Mouse (Mus musculus) lung, postnatal 0 days (tissue): ENCODE data around the gene Med12l. TPM values are rescaled to one million over a fixed set of nuclear protein-coding genes. Genes with fewer than 3 reads are reported as not detected.
"Not testable (repeated sequence)": the region's sequence is repeated elsewhere in the genome, so short reads cannot be mapped to it uniquely, and the experiment has no call there.

ENCODE experiments used
- ATAC-seq: fragments of 200-750 bp; cut with Nextera tagmentation; 2 replicates; pipeline ENCODE4 v1.8.0; 2017; ENCODE audit warnings: moderate library complexity
- DNase-seq: peaks from one replicate; pipeline ENCODE4 v3.0.0-alpha.2; 2016; ENCODE audit warnings: low spot score
- H3K27ac ChIP-seq: fragments of 300-500 bp; sonication (generic); 2 replicates; pipeline ENCODE4 v1.5.1; 2014; ENCODE audit warnings: antibody characterized with exemption, mild to moderate bottlenecking, low read length, mixed read lengths
- H3K27me3 ChIP-seq: fragments of 300-500 bp; sonication (generic); replicated peaks from 2 replicates; pipeline ENCODE4 v1.6.1; 2014; ENCODE audit warnings: low read length, mixed read lengths; ENCODE audit not compliant: insufficient read depth
- H3K36me3 ChIP-seq: fragments of 300-500 bp; sonication (generic); 2 replicates; pipeline ENCODE4 v1.6.1; 2014; ENCODE audit warnings: low read length, mixed read lengths; ENCODE audit not compliant: insufficient read depth
- H3K4me1 ChIP-seq: fragments of 300-500 bp; sonication (generic); 2 replicates; pipeline ENCODE4 v1.6.1; 2014; ENCODE audit warnings: antibody characterized with exemption, low read depth, low read length, mixed read lengths; ENCODE audit not compliant: insufficient read depth
- H3K4me2 ChIP-seq: fragments of 300-500 bp; sonication (generic); replicated peaks from 2 replicates; pipeline ENCODE4 v1.6.1; 2014; ENCODE audit warnings: low read depth, mild to moderate bottlenecking, low read length, moderate library complexity, mixed read lengths
- H3K4me3 ChIP-seq: fragments of 300-500 bp; sonication (generic); 2 replicates; pipeline ENCODE4 v1.5.1; 2014; ENCODE audit warnings: low read depth, low read length
- H3K9ac ChIP-seq: fragments of 300-500 bp; sonication (generic); replicated peaks from 2 replicates; pipeline ENCODE4 v1.6.1; 2014; ENCODE audit warnings: low read depth, mild to moderate bottlenecking
- H3K9me3 ChIP-seq: fragments of 300-500 bp; sonication (generic); 2 replicates; pipeline ENCODE4 v1.6.1; 2016; ENCODE audit warnings: low read length, mixed read lengths
- CTCF ChIP-seq: IDR thresholded peaks from 2 replicates; pipeline ENCODE4 v1.5.1; 2016; ENCODE audit warnings: antibody characterized with exemption, mild to moderate bottlenecking
- EP300 ChIP-seq: IDR thresholded peaks from 2 replicates; pipeline ENCODE4 v1.6.1; 2016; ENCODE audit warnings: antibody characterized with exemption, mild to moderate bottlenecking, control low read depth
- WGBS: fragments of 180-500 bp; shearing (Covaris S2); extraction: QIAGEN DNeasy Blood & Tissue Kit; methylation state at CpG from one replicate; pipeline ENCODE4 v1.1.7; 2014; 5-methylcytosine and 5-hydroxymethylcytosine counted together
- polyA plus RNA-seq: library from polyadenylated mRNA; unstranded; fragments of >200 nt; fragmentation: Nextera tagmentation; extraction: Ambion mirVana; gene quantifications from 2 replicates; pipeline ENCODE4 v1.2.1, GENCODE M21; 2015

Med12l gene
- polyA plus RNA-seq, 1 experiment from 2014 or later: 0.27 TPM

DNA sequence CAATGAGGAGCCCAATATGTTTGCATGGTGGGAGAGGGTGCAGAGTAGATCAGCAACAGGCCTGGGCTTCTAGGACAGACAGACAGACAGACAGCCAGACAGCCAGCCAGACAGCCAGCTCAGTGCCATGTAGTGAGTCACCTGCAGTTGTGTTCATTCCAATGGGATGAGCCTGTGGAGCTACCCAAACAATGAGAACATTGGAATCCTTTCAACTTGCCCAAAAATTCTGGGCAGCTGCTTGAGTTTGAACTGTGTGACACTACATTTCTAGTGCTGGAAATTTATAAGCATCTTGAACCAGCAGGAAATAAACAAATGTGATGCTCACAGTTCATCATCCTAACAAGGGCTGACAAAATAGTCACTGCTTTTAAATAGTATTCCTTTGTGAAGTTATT lies 134.0 kb downstream of the Med12l start:
- TF ChIP-seq EP300 (peak; percentile 28; the same call in 1 of the 2 replicates), CTCF (no peak)
- H3K4me2 ChIP-seq: no peak overlapping the region
- no peaks in the 10 kb centered on the region for H3K36me3 ChIP-seq
- no peak overlapping the region for H3K9ac ChIP-seq
- H3K27ac ChIP-seq: no peak overlapping the region
- H3K27me3 ChIP-seq: no peaks in the 10 kb centered on the region
- DNase-seq (peak; percentile 68), ATAC-seq (peak; percentile 71)
- H3K4me1 ChIP-seq: no peaks in the 10 kb centered on the region; the same call in 1 of the 2 replicates
- H3K9me3 ChIP-seq: no peaks in the 10 kb centered on the region
- H3K4me3 ChIP-seq: no peak overlapping the region

DNA sequence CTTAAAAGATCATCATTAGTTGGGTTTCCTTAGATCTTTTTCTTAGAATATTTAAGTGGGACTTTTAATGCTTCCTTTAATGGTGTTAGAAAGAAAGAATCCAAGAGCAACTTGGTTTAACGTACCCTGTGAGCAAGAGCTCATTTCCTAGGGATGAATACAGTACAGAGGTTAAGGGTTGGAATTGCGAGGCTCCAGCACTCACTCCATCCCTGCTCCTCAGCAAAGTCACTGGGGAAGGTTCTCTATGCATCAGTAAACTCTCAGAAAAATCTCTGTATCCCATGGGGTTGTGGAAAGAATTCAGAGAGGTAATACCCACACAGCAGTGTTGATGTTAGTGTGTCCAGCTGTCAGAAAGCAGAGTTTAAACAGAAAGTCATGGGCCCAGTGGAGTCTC lies 134.5 kb downstream of the Med12l start:
- WGBS: 57% methylated on average over 2 of the region's 2 CpGs
- Histone ChIP-seq H3K27ac (no peak overlapping the region), H3K9me3 (no peaks in the 10 kb centered on the region), H3K36me3 (no peaks in the 10 kb centered on the region), H3K4me2 (no peak overlapping the region), H3K9ac (no peak overlapping the region), H3K27me3 (no peaks in the 10 kb centered on the region), H3K4me3 (no peak overlapping the region), H3K4me1 (no peaks in the 10 kb centered on the region; the same call in 1 of the 2 replicates)
- DNase-seq: no peak
- peak; percentile 28; the same call in 1 of the 2 replicates for ATAC-seq
- TF ChIP-seq CTCF (no peak), EP300 (no peak)

DNA sequence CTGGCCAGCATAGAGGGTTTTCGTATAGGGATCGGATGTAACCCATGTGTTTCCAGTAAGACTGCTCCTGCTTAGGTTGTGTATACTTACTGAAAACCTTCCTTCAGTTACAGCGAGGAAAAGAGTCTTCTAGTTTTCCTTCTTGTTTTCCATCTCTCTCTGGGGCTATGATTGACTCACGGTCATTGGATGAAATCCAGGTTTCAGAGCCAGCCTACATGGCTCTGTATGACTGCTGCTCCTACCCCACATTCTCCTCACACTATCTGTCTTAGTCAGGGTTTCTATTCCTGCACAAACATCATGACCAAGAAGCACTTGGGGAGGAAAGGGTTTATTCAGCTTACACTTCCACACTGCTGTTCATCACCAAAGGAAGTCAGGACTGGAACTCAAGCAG lies 135.3 kb downstream of the Med12l start:
- not testable (repeated sequence) for H3K4me2 ChIP-seq, H3K9ac ChIP-seq, H3K4me3 ChIP-seq, H3K36me3 ChIP-seq, ATAC-seq, H3K9me3 ChIP-seq, H3K27ac ChIP-seq, DNase-seq, H3K27me3 ChIP-seq, H3K4me1 ChIP-seq
- 74% methylated on average over 4 of the region's 4 CpGs for WGBS

DNA sequence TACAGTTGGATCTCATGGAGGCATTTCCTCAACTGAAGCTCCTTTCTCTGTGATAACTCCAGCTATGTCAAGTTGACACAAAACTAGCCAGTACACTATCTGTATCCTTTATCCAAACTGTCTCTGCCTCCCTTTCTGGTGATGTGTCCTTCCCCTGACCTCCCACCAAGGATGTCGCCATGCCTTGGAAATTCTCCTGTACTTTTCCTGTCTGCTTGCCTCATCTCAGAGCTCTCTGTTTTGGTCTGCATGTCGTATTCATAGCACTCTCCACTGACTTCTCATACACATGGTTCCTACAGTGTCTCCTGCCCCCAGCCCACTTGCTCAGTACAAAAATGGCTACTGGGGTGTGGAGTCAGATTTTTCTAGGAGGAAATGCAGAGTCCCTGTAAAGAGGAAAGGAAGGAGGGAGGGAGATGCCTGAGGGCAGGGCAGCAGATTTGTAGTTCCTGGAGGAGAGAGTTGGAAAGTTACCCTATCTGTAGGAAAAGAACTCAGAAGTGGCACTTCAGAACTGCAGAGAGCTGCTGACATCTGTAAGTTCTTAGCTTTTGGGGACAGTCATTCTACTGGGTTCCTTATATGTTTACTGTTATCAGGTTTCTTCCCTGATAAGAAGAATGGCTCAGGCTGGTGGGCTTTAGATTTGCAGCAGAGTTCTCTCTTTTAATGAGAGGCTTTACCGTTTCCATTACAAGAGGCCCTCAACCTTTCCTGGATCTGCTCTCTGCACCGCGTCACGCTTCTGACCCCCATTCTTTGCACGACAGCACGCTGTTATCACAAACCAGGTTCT lies 136.1 kb downstream of the Med12l start:
- Histone ChIP-seq H3K27me3 (no peaks in the 10 kb centered on the region), H3K9me3 (no peaks in the 10 kb centered on the region), H3K36me3 (no peaks in the 10 kb centered on the region), H3K4me3 (no peak overlapping the region), H3K9ac (no peak overlapping the region), H3K27ac (no peak overlapping the region), H3K4me1 (no peaks in the 10 kb centered on the region; the same call in 1 of the 2 replicates), H3K4me2 (no peak overlapping the region)
- ATAC-seq: no peak; the same call in 1 of the 2 replicates
- peak; percentile 20 for DNase-seq
- whole genome bisulfite sequencing: 26% methylated on average over 8 of the region's 8 CpGs
- TF ChIP-seq CTCF (no peak), EP300 (no peak)

- H3K36me3 ChIP-seq: no peaks in the 10 kb centered on the region
- WGBS: 62% methylated on average over 5 of the region's 5 CpGs
- no peaks in the 10 kb centered on the region for H3K27me3 ChIP-seq
- ATAC-seq: no peak
- H3K4me3 ChIP-seq: no peak overlapping the region
- no peak for TF ChIP-seq CTCF
- no peak for TF ChIP-seq EP300
- no peak overlapping the region for H3K4me2 ChIP-seq
- no peak overlapping the region for H3K9ac ChIP-seq
- no peak overlapping the region for H3K27ac ChIP-seq
- no peaks in the 10 kb centered on the region for H3K9me3 ChIP-seq
- no peak for DNase-seq
- H3K4me1 ChIP-seq: no peaks in the 10 kb centered on the region; the same call in 1 of the 2 replicates
Observed at GRCm38 (mm10) chr3:59145194-59145593, 139.6 kb downstream of the Med12l start.

DNA sequence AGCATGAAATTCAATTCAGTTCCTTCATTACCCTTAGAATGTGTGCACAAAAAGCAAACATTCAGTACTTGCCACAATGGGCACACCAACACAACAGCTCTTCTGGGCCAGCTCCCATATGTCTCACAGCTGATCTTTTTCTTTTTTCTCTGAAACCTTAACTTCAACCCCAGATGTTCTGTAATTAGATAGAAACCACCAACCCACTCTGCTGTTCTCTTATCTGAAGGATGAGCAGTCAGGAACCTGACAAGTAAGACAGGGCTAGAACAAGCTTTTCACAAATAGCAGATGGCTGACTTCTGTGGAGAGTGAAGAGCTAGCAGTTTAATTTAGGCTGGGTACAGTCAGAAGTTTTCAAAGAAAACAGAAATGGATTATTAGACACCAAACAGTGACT lies 144.0 kb downstream of the Med12l start:
- H3K27ac ChIP-seq: no peak overlapping the region
- H3K27me3 ChIP-seq: no peaks in the 10 kb centered on the region
- H3K4me1 ChIP-seq: no peaks in the 10 kb centered on the region
- no peak for ATAC-seq
- no peak overlapping the region for H3K9ac ChIP-seq
- no peak for DNase-seq
- H3K4me3 ChIP-seq: no peak overlapping the region
- no peaks in the 10 kb centered on the region for H3K9me3 ChIP-seq
- TF ChIP-seq EP300 (no peak), CTCF (no peak)
- no peaks in the 10 kb centered on the region for H3K36me3 ChIP-seq
- H3K4me2 ChIP-seq: no peak overlapping the region
